Mouse (Mus musculus) left cerebral cortex, adult 18-20 months (tissue): ENCODE measurements around the gene Gm17693. TPM values are rescaled to one million over a fixed set of nuclear protein-coding genes. Genes with fewer than 3 reads are reported as not detected.
"Not testable (repeated sequence)": the region's sequence is repeated elsewhere in the genome, so short reads cannot be mapped to it uniquely, and the experiment has no call there.

Experiments used
- DNase-seq, 2 experiments: peaks; one replicate each; pipeline ENCODE4 v3.0.0; 2021 to 2022; ENCODE audit warnings: low spot score in 2 of 2, mixed read lengths in 1 of 2
- long read RNA-seq, 2 experiments: library from polyadenylated mRNA; stranded (forward); transcript quantifications; one replicate each; pipeline ENCODE4 v2.0.0; 2021
- total RNA-seq, 2 experiments: library from RNA; stranded (reverse); gene quantifications; 2 replicates each; pipeline ENCODE4 v1.2.3; 2021

Gene Gm17693
- total RNA-seq = not detected
- long read RNA-seq, experiment 1 = 0 reads
- long read RNA-seq, experiment 2 = 0 reads

GRCm38 (mm10) chrX:125705144-125705543 is at the start of gene Gm17693:
Gene Gm17693, plus strand, starts transcription at chrX:125705444.
- not testable (repeated sequence) for DNase-seq
